Mouse (Mus musculus) frontal cortex, postnatal 25 days (tissue): ENCODE data around the gene Otoa.
A peak's percentile ranks its signal among the peaks of the same experiment; 100 is the strongest.

ENCODE experiments used
- DNase-seq, 2 experiments: peaks; one replicate each; pipeline ENCODE4 v3.0.0; 2022; ENCODE audit warnings: low spot score in 2 of 2

Gene Otoa

DNA sequence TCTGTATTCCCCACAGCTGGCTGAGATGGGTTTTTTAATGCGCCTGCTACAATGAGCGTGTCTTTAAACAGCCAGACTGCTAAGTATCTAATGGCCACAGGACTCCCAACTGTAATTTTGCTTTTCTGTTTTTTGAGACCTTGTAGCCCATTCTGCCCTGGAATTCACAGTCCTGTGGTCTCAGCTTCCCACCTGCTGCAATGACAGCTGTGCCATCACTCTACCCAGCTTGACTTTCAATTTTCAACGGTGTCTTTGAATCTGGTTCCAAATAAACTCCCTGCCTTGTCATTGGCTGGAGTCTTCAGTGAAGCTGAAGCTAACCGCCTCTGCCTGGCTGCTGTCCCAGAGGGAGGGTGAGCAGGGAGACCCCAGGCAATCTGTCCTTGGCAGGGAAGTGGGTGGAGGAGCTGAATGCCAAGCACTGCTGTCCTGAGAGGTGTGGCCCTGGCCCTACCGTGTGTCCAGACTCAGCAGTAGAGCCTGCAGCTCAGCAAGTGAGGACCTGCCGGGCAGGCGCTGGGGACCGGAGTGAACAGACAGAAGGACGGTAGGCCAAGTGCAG, 1.6 kb downstream of the Otoa start:
- DNase-seq: no peak

DNA sequence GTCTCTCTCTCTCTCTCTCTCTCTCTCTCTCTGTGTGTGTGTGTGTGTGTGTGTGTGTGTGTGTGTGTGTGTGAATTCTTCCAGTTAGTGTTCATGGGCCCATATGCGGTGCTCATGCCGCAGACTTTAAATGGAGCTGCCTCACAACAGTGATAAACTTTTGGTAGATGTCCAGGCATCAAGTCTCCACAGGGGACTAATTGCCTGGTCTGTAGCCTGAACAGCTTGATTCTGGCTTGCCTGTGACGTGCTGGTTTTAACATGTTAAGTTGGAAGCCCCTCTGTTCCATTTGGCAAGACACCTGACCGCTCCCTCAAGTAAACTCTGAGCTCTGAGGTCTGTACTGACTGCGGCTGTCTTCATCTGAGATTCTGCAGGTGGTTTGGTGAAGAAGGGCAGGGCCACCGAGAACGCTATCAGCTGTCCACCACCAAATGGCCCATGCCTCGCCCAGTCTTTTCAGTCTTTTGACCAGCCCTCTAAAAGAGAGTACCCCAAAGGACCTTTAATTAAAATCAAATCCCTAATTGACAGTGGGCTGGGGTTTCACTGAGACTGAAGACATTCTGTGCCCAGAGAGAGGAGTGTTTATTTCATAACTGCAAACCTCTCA, 3.5 kb downstream of the Otoa start:
- DNase-seq: no peak

DNA sequence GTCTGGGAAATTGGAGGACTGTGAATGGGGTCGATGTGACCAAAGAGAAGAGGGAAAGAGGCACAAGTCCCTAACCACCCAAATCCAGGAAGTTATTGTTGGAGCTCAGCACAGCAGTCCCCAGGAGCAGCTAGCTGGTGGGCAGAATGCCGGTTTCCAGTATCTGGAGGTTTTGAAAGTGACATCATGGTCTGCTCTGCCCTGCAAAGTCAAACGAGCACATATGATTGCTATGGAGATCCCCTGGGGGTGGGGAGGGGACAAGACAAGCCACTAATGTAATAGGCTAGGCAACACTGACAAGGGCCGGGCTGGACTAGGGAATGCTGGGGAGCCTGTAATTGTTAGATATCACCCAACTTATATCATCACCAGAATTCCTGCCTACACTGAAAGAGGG, 4.0 kb downstream of the Otoa start:
- DNase-seq: no peak

DNA sequence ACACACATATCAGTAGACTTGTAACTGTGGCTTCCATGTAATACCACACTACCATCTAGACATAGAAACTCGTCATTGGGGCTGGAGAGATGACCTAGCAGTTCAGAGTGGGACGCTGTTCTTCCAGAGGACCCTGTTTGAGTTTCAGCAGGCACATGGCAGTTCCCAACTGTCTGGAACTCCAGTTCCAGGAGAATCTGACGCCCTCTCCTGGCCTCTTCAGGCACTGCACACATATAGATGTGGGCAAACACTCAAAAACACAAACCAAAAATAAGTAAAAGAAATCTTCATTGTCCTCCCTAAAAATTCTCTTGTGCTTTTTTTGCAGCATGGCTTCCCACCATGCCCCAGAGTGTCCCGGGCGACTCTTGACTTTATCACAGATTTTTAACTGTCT, 7.3 kb downstream of the Otoa start:
- no peak for DNase-seq

DNA sequence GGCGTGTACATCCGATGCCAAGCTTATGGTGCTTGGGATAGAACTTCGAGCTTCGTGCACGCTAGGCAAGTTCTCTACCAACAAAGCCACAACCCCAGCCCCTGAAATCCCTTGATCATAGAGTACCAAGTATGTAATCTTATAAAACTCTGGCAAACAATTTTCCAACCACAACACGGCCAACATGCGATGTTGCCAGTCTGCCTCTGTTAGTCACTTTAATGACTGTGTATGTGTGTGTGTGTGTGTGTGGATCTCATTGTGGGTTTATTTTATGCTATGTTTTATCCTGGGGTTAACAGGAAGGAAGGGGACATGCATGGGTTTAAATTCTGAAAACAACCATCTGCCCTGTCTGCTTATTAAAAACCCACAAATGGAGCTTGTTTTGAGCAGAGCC, 9.3 kb downstream of the Otoa start:
- DNase-seq: no peak

DNA sequence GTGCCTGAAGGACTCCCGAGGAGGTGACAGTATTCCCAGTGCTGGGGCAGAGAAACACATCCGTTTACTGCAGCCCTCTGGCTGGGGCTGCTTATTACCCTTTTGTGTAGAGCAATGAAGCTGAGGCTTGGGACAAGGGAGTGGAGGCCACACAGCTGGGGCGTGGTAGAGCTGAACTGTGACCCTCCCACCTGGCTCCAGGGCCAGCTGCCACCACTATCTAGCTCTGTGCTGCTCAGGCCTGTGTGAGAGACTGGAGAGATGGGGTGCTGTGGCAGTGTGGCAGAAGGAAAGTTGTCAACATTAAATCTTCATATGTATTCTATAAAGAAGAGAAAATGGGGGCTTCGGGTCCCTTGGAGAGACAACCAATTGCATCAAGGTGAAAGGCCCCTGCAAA, 11.6 kb downstream of the Otoa start:
- DNase-seq: no peak

DNA sequence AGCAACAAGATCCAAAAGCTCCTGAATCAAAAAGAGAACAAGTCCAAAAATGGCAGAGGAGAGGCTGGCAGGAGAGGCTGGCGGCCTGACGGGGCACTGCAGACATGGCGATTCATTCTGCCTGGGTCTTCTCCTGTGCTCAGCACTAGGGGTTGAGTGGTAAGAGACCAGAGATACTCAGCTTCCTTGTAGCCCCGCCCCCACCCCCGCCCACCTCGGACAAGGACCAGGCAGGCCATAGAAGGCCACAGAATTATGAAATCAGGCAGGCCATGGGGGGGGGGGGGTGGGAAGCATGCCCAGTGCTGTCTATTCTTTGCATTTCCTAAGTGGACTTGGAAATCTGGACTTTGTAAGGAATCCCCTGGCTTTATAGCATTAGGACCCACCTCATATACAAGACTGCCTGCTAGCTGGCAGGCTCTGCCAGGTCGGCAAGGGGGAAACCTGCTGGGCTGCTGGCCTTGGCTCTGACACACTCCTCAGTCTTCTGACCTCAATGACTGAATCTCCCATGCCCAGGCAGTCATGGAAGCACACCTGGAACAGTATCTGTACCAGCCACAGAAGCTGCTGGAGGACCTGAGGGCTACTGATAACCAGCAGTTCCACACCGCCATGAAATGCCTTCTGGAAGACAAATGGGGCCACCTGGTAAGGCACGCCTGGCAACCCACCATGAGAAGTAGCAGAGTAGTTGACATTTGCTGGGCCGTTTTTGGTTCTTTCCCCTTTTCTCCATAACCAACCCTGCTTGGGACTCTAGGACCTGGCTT, 17.4 kb downstream of the Otoa start:
- DNase-seq: no peak

DNA sequence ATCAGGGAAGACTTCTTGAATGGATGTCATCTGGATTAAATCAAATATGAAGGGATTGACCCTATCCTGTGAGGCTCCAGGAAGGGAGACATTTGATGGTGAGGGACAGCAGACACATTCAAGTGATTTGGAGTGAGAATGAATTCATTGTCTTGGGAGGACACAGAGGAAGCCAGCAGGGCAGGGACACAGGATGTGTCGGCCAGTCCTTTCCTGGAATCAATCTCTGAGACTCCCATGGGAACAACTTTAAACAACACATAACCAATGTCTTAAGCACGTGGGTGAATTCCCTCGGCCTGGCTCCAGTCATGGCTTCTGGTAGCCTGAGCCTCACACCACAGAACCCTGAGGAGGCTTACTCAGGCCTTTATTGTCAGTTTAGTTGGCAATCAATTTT, 26.4 kb downstream of the Otoa start:
- DNase-seq: no peak

DNA sequence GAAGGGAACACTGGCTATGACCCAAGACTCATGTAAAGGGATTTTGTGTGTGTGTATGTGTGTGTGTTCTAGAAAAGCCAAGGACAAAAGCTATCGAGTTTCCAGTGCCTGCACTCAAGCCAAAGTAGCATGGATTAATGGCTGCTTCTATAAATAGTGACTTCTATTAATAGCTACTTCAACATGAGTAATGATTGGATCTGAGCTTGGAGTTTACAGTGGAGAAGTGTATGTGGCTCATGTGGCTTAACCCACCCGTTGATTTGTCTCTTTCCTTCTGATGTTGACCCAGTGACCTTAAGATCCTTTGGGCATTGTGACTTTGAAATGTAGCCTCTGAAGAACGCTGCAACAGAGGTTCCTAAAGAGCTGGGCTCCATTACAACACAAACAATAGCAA, 29.9 kb downstream of the Otoa start:
- no peak for DNase-seq

DNA sequence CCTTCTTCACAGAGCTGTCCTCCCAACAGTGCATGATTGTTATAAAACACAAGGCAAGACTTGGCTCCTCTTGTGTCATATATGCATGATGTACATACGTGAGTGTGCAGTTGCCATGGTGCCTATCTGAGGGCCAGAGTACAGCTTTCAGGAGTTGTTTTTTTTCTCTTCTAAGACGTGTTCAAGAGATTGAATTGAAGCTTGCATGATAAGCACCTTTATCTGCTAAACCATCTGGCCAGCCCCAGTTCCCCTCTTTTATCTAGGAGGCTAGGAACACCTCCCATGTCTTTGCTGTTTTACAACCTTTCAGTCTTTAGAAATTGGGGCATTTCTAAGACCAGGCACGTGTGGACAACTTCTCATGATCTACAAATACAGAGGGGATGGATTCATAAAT, 30.3 kb downstream of the Otoa start:
- DNase-seq: no peak

DNA sequence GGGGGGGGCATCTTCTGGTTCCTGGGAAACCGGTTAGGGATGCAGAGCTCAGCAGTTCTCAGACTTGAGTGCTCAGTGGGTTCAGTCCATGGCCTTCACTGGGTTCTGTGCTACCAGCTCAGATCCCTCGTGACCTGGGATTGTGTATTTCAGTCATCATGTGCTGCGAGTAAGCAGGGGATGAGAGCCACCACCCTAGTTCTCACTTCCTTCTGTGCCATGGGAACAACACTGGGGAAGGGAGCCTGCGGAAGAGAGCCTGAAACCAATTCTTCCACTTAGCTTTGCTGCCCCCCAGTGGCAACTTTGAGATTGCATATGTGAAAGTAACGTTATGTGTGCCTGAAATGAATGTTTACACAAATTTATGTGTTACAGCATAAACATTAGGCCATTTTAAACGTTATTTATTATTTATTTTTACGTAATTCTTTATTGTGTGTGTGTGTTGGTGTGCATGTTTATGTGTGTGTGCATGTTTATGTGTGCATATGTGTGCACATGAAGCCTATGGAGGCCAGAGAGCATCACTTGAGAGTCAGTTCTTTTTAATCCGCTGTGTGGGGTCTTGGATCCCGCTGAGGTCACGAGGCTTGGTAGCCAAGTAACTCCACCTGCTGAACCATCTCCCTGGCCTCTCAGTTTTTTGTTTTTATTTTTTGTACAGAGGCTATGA, 38.8 kb downstream of the Otoa start:
- DNase-seq: peak; percentile 88 to 89

DNA sequence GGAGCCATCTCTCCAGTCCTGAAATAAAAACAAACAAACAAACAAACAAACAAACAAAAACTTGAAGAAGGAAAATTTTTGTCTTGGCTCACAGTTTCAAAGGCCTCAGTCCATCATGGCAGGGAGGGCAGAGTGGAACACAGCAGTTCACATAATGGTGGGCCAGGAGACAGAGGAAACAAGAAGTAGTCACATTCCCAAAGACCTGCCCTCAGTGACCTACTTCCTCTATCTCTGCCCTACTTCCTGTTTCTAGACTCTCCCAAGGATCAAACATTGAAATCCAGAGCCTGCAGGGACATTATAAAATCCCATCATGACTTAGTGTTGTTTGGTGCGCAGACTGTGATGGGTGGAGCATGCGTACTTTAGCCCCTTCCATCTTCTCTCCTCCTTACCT, 49.4 kb downstream of the Otoa start:
- no peak for DNase-seq

DNA sequence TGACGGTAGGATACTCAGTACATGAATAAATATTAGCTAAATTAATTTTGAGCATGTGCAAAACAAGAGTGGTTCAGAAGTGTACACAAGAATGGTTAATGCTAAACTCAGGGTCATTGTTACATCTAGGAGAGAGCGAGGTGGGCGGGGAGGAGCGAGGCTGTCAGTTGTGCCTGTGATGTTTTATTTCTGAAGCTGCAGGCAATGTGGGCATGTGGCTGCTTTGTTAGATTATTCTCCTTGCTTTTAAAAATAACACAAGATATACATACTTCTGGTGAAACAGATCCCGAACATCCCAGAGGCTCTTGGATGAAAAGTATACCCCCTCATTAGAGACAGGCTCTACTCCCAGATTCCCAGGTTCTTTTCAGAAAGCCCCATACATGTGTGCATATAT, 59.8 kb downstream of the Otoa start:
- no peak for DNase-seq

DNA sequence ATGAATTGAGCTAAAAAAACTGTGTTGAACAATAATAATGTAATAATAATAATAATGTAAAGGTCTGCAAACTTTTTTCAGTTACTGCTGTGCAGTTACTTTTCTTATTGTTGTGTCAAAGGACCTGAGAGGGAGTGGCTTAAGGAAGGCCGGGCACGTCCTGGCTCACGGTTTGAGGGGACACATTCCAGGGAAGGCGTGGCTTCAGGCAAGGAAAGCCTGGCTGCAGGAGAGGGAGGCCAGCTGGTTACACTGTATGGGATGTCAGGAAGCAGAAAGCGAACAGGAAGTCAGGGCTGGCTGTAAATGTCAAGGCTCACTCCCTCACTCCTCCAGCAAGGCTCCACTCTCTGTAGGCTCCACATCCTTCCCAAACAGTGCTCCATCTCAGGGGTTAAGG, 69.2 kb downstream of the Otoa start:
- no peak for DNase-seq

DNA sequence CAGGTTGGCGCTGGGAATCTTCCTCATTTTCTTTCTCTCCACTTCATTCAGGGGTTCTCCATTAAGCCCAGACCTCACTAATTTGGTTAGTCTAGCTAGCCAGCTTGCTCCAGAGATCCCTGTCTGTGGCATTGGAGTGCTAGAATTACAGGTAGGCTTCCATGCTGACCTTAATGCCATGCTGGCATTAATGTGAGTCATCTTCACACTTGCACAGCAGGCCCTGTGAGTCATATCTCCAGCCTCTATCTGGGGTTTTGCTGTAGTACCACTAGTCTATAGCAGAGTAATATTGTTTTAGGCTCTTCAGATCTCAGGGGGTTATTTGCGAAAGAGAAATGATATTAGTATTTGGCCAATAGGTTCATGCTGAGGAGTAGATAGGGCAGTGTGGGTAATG, 70.7 kb downstream of the Otoa start:
- DNase-seq: no peak

DNA sequence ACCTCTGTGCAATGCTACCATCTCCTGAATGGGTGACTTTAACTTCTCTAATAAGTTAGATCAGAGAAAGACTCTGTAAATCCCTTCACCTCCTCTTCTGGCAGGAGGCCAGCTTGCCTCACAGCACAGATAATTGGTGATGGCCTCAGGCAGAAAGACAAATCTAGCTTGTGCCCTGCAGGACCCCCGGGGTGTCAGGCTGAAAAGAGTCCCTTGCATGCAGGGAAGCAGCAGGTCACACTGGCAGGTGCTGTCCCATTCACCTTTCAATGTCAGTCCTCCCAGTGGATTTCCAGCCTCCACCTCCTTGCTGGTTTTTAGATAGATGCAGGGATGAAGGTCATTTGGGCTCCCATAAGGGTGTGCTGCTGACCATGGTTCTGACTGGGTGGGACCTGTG, 84.2 kb downstream of the Otoa start:
- DNase-seq: no peak

DNA sequence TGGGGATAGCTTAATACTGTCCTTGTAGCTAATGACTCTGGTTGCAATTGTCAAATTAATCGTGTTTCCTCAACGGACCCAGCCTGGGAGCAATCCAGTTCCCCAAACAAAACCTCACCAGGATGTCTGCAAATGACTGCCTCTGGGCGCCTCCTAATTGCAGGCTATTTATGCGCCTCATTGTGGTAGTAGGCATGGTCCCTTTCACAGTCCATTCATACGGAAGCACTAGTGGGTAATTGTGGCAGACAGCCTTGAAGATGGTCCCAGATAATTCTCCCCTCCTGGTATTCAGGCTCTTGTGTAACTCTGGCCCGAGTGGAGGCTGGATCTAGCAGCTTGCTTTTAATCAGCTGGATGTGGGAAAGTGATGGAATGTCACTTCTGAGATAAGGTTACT, 90.4 kb downstream of the Otoa start:
- no peak for DNase-seq

DNA sequence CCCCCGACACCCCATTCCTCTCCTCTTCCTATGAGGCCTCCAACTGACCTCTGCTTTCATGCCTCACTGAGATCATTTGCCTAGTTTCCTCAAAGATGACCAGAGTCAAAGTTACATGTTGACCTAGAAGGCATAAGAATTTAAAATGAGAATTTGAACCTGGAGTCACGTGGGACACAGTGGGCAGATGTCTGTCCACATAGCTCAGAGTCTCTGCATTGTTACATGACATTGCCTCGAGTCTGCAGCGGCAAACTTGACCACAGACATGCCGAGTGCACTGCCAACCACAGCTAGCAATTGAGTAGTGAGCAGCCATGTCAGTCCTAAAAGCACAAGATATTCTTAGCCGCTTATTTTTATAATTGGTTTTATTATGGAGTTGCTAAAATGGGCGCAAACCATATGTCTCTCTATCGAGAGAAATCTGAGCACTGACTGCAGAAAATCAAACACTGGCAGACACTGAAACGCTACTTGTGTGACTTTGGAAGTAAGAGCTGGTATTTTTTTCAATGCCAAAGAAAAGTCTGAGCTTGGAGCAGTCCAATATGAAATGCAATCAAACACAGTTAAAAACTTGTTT, 105.8 kb downstream of the Otoa start:
- no peak for DNase-seq

DNA sequence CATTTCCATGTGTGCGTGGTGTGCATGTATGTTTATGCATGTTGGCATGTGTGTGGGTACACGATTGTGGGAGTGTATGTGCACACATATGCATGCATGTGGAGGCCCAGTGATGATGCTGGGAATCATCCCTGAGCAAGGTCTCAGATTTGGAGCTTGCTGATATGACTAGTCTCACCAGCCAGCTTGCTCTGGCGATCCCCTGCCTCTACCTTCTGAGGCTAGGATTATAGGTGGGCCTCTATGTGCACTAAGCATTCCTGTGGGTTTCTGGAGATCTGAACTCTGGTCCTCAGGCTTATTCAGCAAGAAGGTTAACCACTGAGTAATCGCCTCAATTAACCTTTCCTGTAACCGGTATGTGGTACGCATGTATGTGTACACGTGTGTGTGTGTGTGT, 107.5 kb downstream of the Otoa start:
- no peak for DNase-seq

DNA sequence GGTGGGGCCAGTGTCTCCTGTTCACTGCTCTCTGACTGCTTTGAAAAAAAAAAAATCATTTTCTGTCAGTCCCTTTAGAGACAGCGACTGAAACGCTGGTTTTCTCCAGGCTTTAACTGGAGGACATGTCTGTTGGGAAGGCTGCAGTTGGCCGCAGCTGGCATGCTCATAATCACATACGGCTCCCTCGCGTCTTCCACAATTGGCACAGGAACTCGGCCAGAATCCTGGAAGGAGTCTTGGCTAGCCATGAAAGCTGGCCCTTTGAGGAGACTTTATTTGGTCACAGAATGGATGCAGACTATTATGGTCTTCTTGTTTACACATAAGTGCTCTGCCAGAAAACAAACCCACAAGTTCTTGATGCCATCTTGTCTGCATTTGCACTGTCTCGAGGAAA, 117.5 kb downstream of the Otoa start:
- no peak for DNase-seq

DNA sequence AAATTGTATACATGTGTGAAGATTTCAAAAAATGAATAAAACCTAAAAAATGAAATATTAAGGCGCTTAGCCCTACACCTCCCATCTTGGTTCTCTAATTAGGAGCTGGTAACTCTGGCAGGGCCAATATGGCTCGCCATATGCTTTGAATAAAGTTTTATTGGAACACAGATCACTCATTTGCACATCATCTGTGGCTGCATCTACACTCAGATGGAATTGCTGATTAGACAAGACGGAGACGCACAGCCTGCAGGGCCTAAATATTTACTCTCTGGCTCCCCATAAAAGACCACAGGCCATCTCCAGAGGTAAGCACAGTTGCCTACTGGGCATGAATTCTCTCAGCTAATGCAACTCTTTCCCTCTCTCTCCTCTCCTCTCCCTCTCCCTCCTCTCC, 130.4 kb downstream of the Otoa start:
- no peak for DNase-seq
